Mouse (Mus musculus): ENCODE measurements around the gene Fxyd5. TPM values are rescaled to one million over a fixed set of nuclear protein-coding genes. Genes with fewer than 3 reads are reported as not detected.

Fxyd5 gene
- 13.6 and 14.8 TPM in 2 replicates for polyA plus RNA-seq (2014; fragmentation: Nextera tagmentation; extraction: Ambion mirVana)

- Histone ChIP-seq H3K9ac (no peak within 1 kb of the TSS), H3K4me3 (replicated peaks; ENCODE audit: low read length) (no peak within 1 kb of the TSS), H3K27me3 (ENCODE audit: control insufficient read depth, insufficient read depth, low read length) (peaks cover 49% of the 10 kb centered on the region), H3K36me3 (replicated peaks; ENCODE audit: control insufficient read depth, insufficient read depth) (no peaks in the 10 kb centered on the region), H3K4me2 (replicated peaks) (peak within 1 kb of the TSS; percentile 32), H3K27ac (no peak within 1 kb of the TSS), H3K9me3 (ENCODE audit: control insufficient read depth, low read length) (no peaks in the 10 kb centered on the region), H3K4me1 (replicated peaks; ENCODE audit: control insufficient read depth, insufficient read depth, low read length) (no peaks in the 10 kb centered on the region)
- DNase-seq (ENCODE audit: low spot score) (no peak), ATAC-seq (ENCODE audit: low FRiP score) (no peak)
- 39% methylated on average over 10 of the region's 10 CpGs for WGBS
Observed at GRCm38 (mm10) chr7:31042431-31042910, at the start of gene Fxyd5. Gene Fxyd5, minus strand, starts transcription at chr7:31042481.

- no peaks in the 10 kb centered on the region for H3K4me1 ChIP-seq (replicated peaks; ENCODE audit: control insufficient read depth, insufficient read depth, low read length)
- no peaks in the 10 kb centered on the region for H3K9me3 ChIP-seq (ENCODE audit: control insufficient read depth, low read length)
- no peak overlapping the region for H3K27ac ChIP-seq
- 92% methylated on average over 2 of the region's 2 CpGs for WGBS
- ATAC-seq (ENCODE audit: low FRiP score) (no peak), DNase-seq (ENCODE audit: low spot score) (no peak)
- H3K4me2 ChIP-seq (replicated peaks) = no peak overlapping the region
- H3K4me3 ChIP-seq (replicated peaks; ENCODE audit: low read length) = no peak overlapping the region
- no peak overlapping the region for H3K9ac ChIP-seq
- no peaks in the 10 kb centered on the region for H3K27me3 ChIP-seq (ENCODE audit: control insufficient read depth, insufficient read depth, low read length)
- no peaks in the 10 kb centered on the region for H3K36me3 ChIP-seq (replicated peaks; ENCODE audit: control insufficient read depth, insufficient read depth)
Observed at GRCm38 (mm10) chr7:31089721-31090120, 47.4 kb upstream of the Fxyd5 start.

- no peaks in the 10 kb centered on the region for H3K9me3 ChIP-seq (ENCODE audit: control insufficient read depth, low read length)
- no peak for ATAC-seq (ENCODE audit: low FRiP score)
- 70% methylated on average over 3 of the region's 3 CpGs for WGBS
- H3K27ac ChIP-seq = no peak overlapping the region
- no peaks in the 10 kb centered on the region for H3K27me3 ChIP-seq (ENCODE audit: control insufficient read depth, insufficient read depth, low read length)
- no peak overlapping the region for H3K4me2 ChIP-seq (replicated peaks)
- H3K36me3 ChIP-seq (replicated peaks; ENCODE audit: control insufficient read depth, insufficient read depth) = no peaks in the 10 kb centered on the region
- no peak overlapping the region for H3K4me3 ChIP-seq (replicated peaks; ENCODE audit: low read length)
- 0 out of 2 replicates have a peak, but pooled peaks cover under 1% of the 10 kb centered on the region for H3K4me1 ChIP-seq (replicated peaks; ENCODE audit: control insufficient read depth, insufficient read depth, low read length)
- DNase-seq (ENCODE audit: low spot score) = no peak
- H3K9ac ChIP-seq = no peak overlapping the region
Observed at GRCm38 (mm10) chr7:31088206-31088605, 45.9 kb upstream of the Fxyd5 start.

- H3K4me3 ChIP-seq (replicated peaks; ENCODE audit: low read length) = no peak overlapping the region
Observed at GRCm38 (mm10) chr7:31087262-31087661, 45.0 kb upstream of the Fxyd5 start.

GRCm38 (mm10) chr7:31086175-31086755, 44.0 kb upstream of the Fxyd5 start:
- DNase-seq (ENCODE audit: low spot score) (no peak), ATAC-seq (ENCODE audit: low FRiP score) (no peak)
- Histone ChIP-seq H3K9ac (no peak overlapping the region), H3K27me3 (ENCODE audit: control insufficient read depth, insufficient read depth, low read length) (no peaks in the 10 kb centered on the region), H3K36me3 (replicated peaks; ENCODE audit: control insufficient read depth, insufficient read depth) (no peaks in the 10 kb centered on the region), H3K4me2 (replicated peaks) (no peak overlapping the region), H3K27ac (no peak overlapping the region), H3K4me1 (replicated peaks; ENCODE audit: control insufficient read depth, insufficient read depth, low read length) (0 out of 2 replicates have a peak, but pooled peaks cover 4% of the 10 kb centered on the region), H3K4me3 (replicated peaks; ENCODE audit: low read length) (no peak overlapping the region), H3K9me3 (ENCODE audit: control insufficient read depth, low read length) (no peaks in the 10 kb centered on the region)
- WGBS = 95% methylated on average over 9 of the region's 9 CpGs

More at GRCm38 (mm10) chr7:31087262-31087661, 45.0 kb upstream of the Fxyd5 start:
- WGBS = 71% methylated on average over 2 of the region's 2 CpGs
- DNase-seq (ENCODE audit: low spot score) = no peak
- no peaks in the 10 kb centered on the region for H3K27me3 ChIP-seq (ENCODE audit: control insufficient read depth, insufficient read depth, low read length)
- no peaks in the 10 kb centered on the region for H3K36me3 ChIP-seq (replicated peaks; ENCODE audit: control insufficient read depth, insufficient read depth)
- H3K9me3 ChIP-seq (ENCODE audit: control insufficient read depth, low read length) = no peaks in the 10 kb centered on the region
- 0 out of 2 replicates have a peak, but pooled peaks cover 4% of the 10 kb centered on the region for H3K4me1 ChIP-seq (replicated peaks; ENCODE audit: control insufficient read depth, insufficient read depth, low read length)
- H3K27ac ChIP-seq = no peak overlapping the region
- ATAC-seq (ENCODE audit: low FRiP score) = no peak
- no peak overlapping the region for H3K9ac ChIP-seq
- no peak overlapping the region for H3K4me2 ChIP-seq (replicated peaks)

- no peaks in the 10 kb centered on the region for H3K9me3 ChIP-seq (ENCODE audit: control insufficient read depth, low read length)
- H3K4me3 ChIP-seq (replicated peaks; ENCODE audit: low read length) = no peak overlapping the region
- no peaks in the 10 kb centered on the region for H3K27me3 ChIP-seq (ENCODE audit: control insufficient read depth, insufficient read depth, low read length)
- 0% methylated on average over 3 of the region's 3 CpGs for WGBS
- no peak overlapping the region for H3K9ac ChIP-seq
- no peaks in the 10 kb centered on the region for H3K36me3 ChIP-seq (replicated peaks; ENCODE audit: control insufficient read depth, insufficient read depth)
- 0 out of 2 replicates have a peak, but pooled peaks cover 4% of the 10 kb centered on the region for H3K4me1 ChIP-seq (replicated peaks; ENCODE audit: control insufficient read depth, insufficient read depth, low read length)
- no peak for ATAC-seq (ENCODE audit: low FRiP score)
- no peak overlapping the region for H3K4me2 ChIP-seq (replicated peaks)
- no peak overlapping the region for H3K27ac ChIP-seq
- DNase-seq (ENCODE audit: low spot score) = no peak
Observed at GRCm38 (mm10) chr7:31085171-31085570, 42.9 kb upstream of the Fxyd5 start.

GRCm38 (mm10) chr7:31084140-31084539, 41.9 kb upstream of the Fxyd5 start:
- no peaks in the 10 kb centered on the region for H3K9me3 ChIP-seq (ENCODE audit: control insufficient read depth, low read length)
- DNase-seq (ENCODE audit: low spot score) (no peak), ATAC-seq (ENCODE audit: low FRiP score) (no peak)
- H3K4me3 ChIP-seq (replicated peaks; ENCODE audit: low read length) = no peak overlapping the region
- H3K36me3 ChIP-seq (replicated peaks; ENCODE audit: control insufficient read depth, insufficient read depth) = no peaks in the 10 kb centered on the region
- 53% methylated on average over 9 of the region's 9 CpGs for WGBS
- no peak overlapping the region for H3K4me2 ChIP-seq (replicated peaks)
- H3K27me3 ChIP-seq (ENCODE audit: control insufficient read depth, insufficient read depth, low read length) = no peaks in the 10 kb centered on the region
- 0 out of 2 replicates have a peak, but pooled peaks cover 4% of the 10 kb centered on the region for H3K4me1 ChIP-seq (replicated peaks; ENCODE audit: control insufficient read depth, insufficient read depth, low read length)
- H3K9ac ChIP-seq = no peak overlapping the region
- no peak overlapping the region for H3K27ac ChIP-seq

- H3K9me3 ChIP-seq (ENCODE audit: control insufficient read depth, low read length) = no peaks in the 10 kb centered on the region
- WGBS = 63% methylated on average over 14 of the region's 14 CpGs
- no peak overlapping the region for H3K9ac ChIP-seq
- H3K4me1 ChIP-seq (replicated peaks; ENCODE audit: control insufficient read depth, insufficient read depth, low read length) = 0 out of 2 replicates have a peak, but pooled peaks cover 4% of the 10 kb centered on the region
- no peaks in the 10 kb centered on the region for H3K36me3 ChIP-seq (replicated peaks; ENCODE audit: control insufficient read depth, insufficient read depth)
- ATAC-seq (ENCODE audit: low FRiP score) (no peak; the same call in 1 of the 2 replicates), DNase-seq (ENCODE audit: low spot score) (no peak)
- H3K27me3 ChIP-seq (ENCODE audit: control insufficient read depth, insufficient read depth, low read length) = no peaks in the 10 kb centered on the region
- H3K4me2 ChIP-seq (replicated peaks) = no peak overlapping the region
- no peak overlapping the region for H3K4me3 ChIP-seq (replicated peaks; ENCODE audit: low read length)
- H3K27ac ChIP-seq = no peak overlapping the region
Observed at GRCm38 (mm10) chr7:31082831-31083588, 40.7 kb upstream of the Fxyd5 start.

GRCm38 (mm10) chr7:31082106-31082505, 39.8 kb upstream of the Fxyd5 start:
- Histone ChIP-seq H3K4me1 (replicated peaks; ENCODE audit: control insufficient read depth, insufficient read depth, low read length) (0 out of 2 replicates have a peak, but pooled peaks cover 4% of the 10 kb centered on the region), H3K9ac (no peak overlapping the region), H3K27ac (no peak overlapping the region), H3K9me3 (ENCODE audit: control insufficient read depth, low read length) (no peaks in the 10 kb centered on the region), H3K36me3 (replicated peaks; ENCODE audit: control insufficient read depth, insufficient read depth) (no peaks in the 10 kb centered on the region), H3K4me3 (replicated peaks; ENCODE audit: low read length) (no peak overlapping the region), H3K27me3 (ENCODE audit: control insufficient read depth, insufficient read depth, low read length) (no peaks in the 10 kb centered on the region), H3K4me2 (replicated peaks) (no peak overlapping the region)
- ATAC-seq (ENCODE audit: low FRiP score) = no peak
- DNase-seq (ENCODE audit: low spot score) = no peak
